Mouse (Mus musculus) midbrain, embryonic 16.5 days (tissue): Measurements from ENCODE around the gene Sumf1. TPM values are rescaled to one million over a fixed set of nuclear protein-coding genes. Genes with fewer than 3 reads are reported as not detected.

Experiments
- ATAC-seq: fragments of 200-750 bp; cut with Nextera tagmentation; 2 replicates; pipeline ENCODE4 v1.8.0; 2017; ENCODE audit warnings: moderate TSS enrichment
- H3K27ac ChIP-seq: fragments of 300-500 bp; sonication (generic); 2 replicates; pipeline ENCODE4 v1.5.1; 2014; ENCODE audit warnings: mild to moderate bottlenecking, low read length, mixed read lengths
- H3K27me3 ChIP-seq: fragments of 300-500 bp; sonication (generic); 2 replicates; pipeline ENCODE4 v1.6.1; 2014; ENCODE audit warnings: low read depth, low read length, mixed read lengths; ENCODE audit not compliant: control insufficient read depth, insufficient read depth
- H3K36me3 ChIP-seq: fragments of 300-500 bp; sonication (generic); 2 replicates; pipeline ENCODE4 v1.6.1; 2014; ENCODE audit warnings: mild to moderate bottlenecking, low read length, moderate library complexity, mixed read lengths; ENCODE audit not compliant: control insufficient read depth, insufficient read depth
- H3K4me1 ChIP-seq: fragments of 300-500 bp; sonication (generic); 2 replicates; pipeline ENCODE4 v1.6.1; 2014; ENCODE audit warnings: mild to moderate bottlenecking, low read length, mixed read lengths; ENCODE audit not compliant: control insufficient read depth, insufficient read depth
- H3K4me2 ChIP-seq: fragments of 300-500 bp; sonication (generic); 2 replicates; pipeline ENCODE4 v1.6.1; 2014; ENCODE audit warnings: mild to moderate bottlenecking, low read length, mixed read lengths
- H3K4me3 ChIP-seq: fragments of 300-500 bp; sonication (generic); 2 replicates; pipeline ENCODE4 v1.5.1; 2014; ENCODE audit warnings: low read depth, mild to moderate bottlenecking, low read length, moderate library complexity, mixed read lengths
- H3K9ac ChIP-seq: fragments of 300-500 bp; sonication (generic); 2 replicates; pipeline ENCODE4 v1.6.1; 2014; ENCODE audit warnings: low read depth, low read length, mixed read lengths
- H3K9me3 ChIP-seq: fragments of 300-500 bp; sonication (generic); replicated peaks from 2 replicates; pipeline ENCODE4 v1.6.1; 2014; ENCODE audit warnings: mild to moderate bottlenecking, low read length, mixed read lengths; ENCODE audit not compliant: control insufficient read depth, poor library complexity, severe bottlenecking
- WGBS: fragments of 180-500 bp; shearing (Covaris S2); extraction: QIAGEN DNeasy Blood & Tissue Kit; methylation state at CpG from one replicate; pipeline ENCODE4 v1.1.7; 2014; 5-methylcytosine and 5-hydroxymethylcytosine counted together
- polyA plus RNA-seq: library from polyadenylated mRNA; unstranded; fragments of >200 nt; fragmentation: Nextera tagmentation; extraction: Ambion mirVana; gene quantifications from 2 replicates; pipeline ENCODE4 v1.2.1, GENCODE M21; 2015

Sumf1 gene
- polyA plus RNA-seq, 1 experiment from 2014 or later: 11.2 TPM

DNA sequence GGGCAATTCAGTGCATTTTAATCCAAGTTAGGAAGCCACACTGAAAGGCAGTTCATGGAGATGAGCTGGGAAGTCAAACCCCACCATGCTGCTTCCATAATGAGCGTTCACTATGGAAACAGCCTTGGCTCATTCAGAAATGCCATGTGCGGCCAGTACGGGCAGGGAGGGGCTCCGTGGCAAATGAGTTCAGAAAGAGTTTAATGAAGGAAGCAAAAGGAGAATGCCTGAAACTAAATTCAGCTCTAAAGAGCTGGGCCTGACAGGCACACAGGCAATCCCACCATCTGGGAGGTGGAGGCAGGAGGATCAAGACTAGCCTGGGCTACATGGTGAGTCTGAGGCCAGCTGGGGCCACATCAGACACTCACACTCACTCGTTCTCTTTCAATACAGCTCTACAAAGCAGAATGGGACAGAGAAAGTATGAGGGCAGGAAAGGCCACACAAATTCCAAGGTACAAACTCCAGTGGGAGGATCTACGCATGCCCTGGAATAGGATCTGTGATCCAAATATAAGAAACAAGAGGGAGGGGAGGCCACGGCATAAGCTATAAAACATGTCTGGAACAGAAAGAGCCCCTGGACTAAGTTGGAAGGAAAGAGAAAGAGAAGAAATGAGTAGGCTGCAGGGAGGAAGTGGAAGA lies 39.3 kb downstream of the Sumf1 start:
- Histone ChIP-seq H3K9me3 (no peaks in the 10 kb centered on the region), H3K4me3 (no peak overlapping the region), H3K36me3 (0 out of 2 replicates have a peak, but pooled peaks cover 4% of the 10 kb centered on the region), H3K4me2 (no peak overlapping the region), H3K4me1 (peaks cover 5% of the 10 kb centered on the region; the same call in 1 of the 2 replicates), H3K27me3 (no peaks in the 10 kb centered on the region), H3K9ac (no peak overlapping the region), H3K27ac (no peak overlapping the region)
- ATAC-seq: peak; percentile 88
- WGBS: 27% methylated on average over 7 of the region's 7 CpGs

DNA sequence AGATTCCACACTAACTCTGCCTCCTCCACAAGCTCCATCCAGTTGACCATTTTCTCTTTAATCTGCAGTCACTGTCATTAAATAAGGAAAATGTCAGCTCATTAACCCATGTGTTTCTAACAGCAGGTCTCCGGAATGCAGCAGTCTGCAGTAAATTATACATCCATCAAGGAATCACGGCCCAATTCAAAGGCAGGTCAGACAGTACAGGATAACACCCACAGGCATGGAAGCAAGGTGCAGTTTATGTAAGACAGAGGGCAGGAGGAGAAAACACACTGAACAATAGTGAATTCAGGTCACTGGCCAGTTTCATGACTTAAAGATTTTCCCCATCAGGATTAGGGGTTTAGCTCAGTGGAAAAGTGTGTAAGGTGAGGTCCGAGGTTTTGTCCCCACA lies 40.1 kb downstream of the Sumf1 start:
- 34% methylated on average over 3 of the region's 3 CpGs for WGBS
- H3K4me2 ChIP-seq: no peak overlapping the region
- no peaks in the 10 kb centered on the region for H3K9me3 ChIP-seq
- no peak overlapping the region for H3K9ac ChIP-seq
- H3K36me3 ChIP-seq: 0 out of 2 replicates have a peak, but pooled peaks cover 4% of the 10 kb centered on the region
- no peak overlapping the region for H3K27ac ChIP-seq
- H3K4me1 ChIP-seq: peaks cover 5% of the 10 kb centered on the region; the same call in 1 of the 2 replicates
- H3K27me3 ChIP-seq: no peaks in the 10 kb centered on the region
- H3K4me3 ChIP-seq: no peak overlapping the region
- no peak for ATAC-seq

DNA sequence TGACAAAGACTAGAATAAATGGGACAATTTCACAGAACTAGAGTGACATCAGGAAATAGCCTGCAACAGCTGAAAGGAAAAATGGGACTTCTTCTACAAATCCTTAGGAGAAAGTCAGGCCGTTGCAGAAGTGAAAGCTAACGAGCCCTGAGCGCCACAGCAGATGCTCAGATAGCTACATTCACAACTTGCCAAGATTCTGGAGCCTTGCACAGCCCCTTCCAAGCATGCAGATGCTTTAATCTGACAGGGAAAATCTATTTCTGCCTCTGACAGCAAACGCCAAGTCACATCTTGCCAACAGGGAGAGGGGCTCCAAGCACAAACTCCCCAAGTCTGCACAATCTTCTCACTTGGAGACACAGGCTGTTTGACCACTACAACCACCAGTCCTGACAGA lies 42.6 kb downstream of the Sumf1 start:
- no peak for ATAC-seq

DNA sequence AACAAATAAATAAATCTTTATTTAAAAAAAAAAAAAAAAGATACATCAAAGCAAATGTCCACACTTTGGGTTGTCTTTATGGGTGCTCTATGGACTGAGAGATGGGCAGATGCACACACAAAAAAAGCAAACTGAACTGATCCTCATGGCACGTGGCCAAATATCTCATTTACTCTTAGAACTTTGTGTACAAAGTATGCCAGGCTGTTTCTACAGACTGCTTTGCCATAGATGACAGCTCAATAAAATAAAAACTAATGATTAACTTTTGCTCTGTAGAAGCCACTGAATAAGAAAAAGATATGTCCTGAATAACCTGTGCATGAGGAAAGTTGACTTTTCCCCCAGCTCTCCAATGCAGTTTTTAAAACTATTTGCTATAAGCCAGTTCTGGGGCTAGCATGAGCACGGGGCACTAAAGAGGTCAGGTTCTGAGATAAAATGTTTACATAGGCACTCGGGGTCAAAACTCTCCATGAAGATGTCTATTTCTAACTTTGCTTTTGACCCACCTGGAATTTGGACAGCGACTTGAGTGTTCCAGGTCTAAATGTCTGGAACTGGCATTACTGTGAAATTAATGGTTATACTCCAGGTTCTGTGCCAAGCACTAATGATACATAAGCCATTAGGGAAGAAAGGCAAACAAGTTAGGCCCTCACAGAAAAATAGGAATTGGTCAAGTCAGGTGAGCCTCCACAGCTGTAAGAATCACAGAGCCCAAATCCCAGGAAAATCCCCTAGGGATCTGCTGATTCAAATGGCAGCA lies 44.5 kb downstream of the Sumf1 start:
- WGBS: 94% methylated on average over 4 of the region's 4 CpGs
- H3K9me3 ChIP-seq: no peaks in the 10 kb centered on the region
- no peak for ATAC-seq
- 0 out of 2 replicates have a peak, but pooled peaks cover 4% of the 10 kb centered on the region for H3K36me3 ChIP-seq
- H3K4me3 ChIP-seq: no peak overlapping the region
- H3K9ac ChIP-seq: no peak overlapping the region
- H3K4me2 ChIP-seq: no peak overlapping the region
- no peaks in the 10 kb centered on the region for H3K27me3 ChIP-seq
- peaks cover 5% of the 10 kb centered on the region; the same call in 1 of the 2 replicates for H3K4me1 ChIP-seq
- no peak overlapping the region for H3K27ac ChIP-seq

More for the DNA sequence above, 42.6 kb downstream of the Sumf1 start:
- Histone ChIP-seq H3K9ac (no peak overlapping the region), H3K4me1 (peaks cover 5% of the 10 kb centered on the region; the same call in 1 of the 2 replicates), H3K9me3 (no peaks in the 10 kb centered on the region), H3K4me2 (no peak overlapping the region), H3K27me3 (no peaks in the 10 kb centered on the region), H3K36me3 (0 out of 2 replicates have a peak, but pooled peaks cover 4% of the 10 kb centered on the region), H3K27ac (no peak overlapping the region), H3K4me3 (no peak overlapping the region)
- WGBS: 64% methylated on average over 4 of the region's 4 CpGs

DNA sequence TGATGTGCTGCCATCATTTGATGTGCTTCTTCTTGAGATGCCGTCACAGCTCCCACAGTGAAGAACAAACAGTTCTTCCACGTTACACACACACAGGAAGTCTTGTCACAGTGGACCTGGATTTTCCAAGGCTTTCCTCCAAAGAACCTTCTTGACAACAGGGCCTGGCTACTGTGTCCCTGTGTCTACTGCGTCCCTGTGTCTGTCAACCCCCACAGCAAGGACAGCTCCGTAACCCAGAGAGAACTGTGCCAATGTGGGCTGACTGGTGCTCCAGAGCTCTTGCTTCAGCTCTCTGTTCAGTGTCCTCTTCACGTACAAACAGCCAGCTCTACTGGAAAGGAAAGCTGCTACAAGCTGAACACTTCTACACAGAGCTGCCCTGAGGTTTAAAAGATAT lies 48.4 kb downstream of the Sumf1 start:
- no peaks in the 10 kb centered on the region for H3K9me3 ChIP-seq
- 83% methylated on average over 5 of the region's 5 CpGs for whole genome bisulfite sequencing
- no peaks in the 10 kb centered on the region for H3K4me1 ChIP-seq
- H3K4me2 ChIP-seq: no peak overlapping the region
- H3K27ac ChIP-seq: no peak overlapping the region
- H3K27me3 ChIP-seq: no peaks in the 10 kb centered on the region
- no peak for ATAC-seq
- H3K9ac ChIP-seq: no peak overlapping the region
- no peak overlapping the region for H3K4me3 ChIP-seq
- H3K36me3 ChIP-seq: no peaks in the 10 kb centered on the region

DNA sequence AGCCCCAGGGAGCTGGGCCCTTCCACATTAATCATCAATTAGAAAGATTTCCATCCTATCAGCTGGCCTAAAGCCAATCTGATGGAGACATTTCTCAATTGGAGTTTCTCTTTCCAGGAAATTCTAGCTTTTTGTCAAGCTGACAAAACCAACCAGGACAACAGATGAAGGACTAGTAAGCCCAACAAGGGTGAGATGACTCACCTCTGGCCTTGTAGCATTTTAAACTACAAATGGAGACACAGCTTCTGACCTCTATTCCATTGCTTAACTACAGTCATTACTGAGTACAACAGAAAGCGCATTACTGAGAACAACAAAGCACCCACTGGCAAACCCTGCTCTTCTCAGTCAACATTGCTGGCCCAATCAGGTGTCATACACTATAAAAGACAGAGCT lies 49.1 kb downstream of the Sumf1 start:
- Histone ChIP-seq H3K4me3 (no peak overlapping the region), H3K9me3 (no peaks in the 10 kb centered on the region), H3K27ac (no peak overlapping the region), H3K4me1 (no peaks in the 10 kb centered on the region), H3K9ac (no peak overlapping the region), H3K4me2 (no peak overlapping the region), H3K27me3 (no peaks in the 10 kb centered on the region), H3K36me3 (no peaks in the 10 kb centered on the region)
- 100% methylated on average over 1 of the region's 1 CpGs for WGBS
- ATAC-seq: no peak

DNA sequence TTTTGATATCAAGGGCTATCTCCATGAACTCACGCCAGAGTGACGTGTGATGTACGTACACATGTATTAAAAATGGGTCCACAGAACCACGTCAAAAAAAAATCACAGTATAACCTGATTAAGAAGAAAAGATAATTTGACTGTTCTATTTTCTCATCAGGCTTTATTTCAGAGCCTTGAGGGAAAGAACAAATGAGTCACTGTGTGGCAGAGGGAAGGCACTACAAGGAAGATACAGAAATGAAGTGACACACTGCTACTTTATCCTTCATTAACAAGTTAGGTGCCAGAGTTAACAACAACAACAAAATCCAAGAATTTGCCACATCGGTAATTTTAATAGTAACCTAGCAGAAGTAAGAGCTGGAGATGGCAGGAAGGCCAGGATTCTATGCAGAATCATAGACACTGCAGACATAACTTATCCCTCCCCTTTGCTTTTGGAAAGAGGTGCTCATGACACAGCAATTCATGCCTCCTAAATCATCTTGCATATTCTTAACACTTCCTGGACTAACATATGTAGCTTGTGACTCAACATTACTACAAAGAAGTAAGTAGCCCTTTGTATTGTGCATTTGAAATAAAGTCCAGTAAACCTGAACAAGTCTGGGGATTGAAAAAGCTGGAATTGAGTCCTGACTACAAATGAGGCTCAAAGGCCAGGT lies 53.0 kb downstream of the Sumf1 start:
- Histone ChIP-seq H3K9ac (no peak overlapping the region), H3K27me3 (no peaks in the 10 kb centered on the region), H3K9me3 (no peaks in the 10 kb centered on the region), H3K4me2 (no peak overlapping the region), H3K4me3 (no peak overlapping the region), H3K36me3 (no peaks in the 10 kb centered on the region), H3K4me1 (no peaks in the 10 kb centered on the region), H3K27ac (no peak overlapping the region)
- WGBS: 98% methylated on average over 5 of the region's 5 CpGs
- no peak for ATAC-seq

DNA sequence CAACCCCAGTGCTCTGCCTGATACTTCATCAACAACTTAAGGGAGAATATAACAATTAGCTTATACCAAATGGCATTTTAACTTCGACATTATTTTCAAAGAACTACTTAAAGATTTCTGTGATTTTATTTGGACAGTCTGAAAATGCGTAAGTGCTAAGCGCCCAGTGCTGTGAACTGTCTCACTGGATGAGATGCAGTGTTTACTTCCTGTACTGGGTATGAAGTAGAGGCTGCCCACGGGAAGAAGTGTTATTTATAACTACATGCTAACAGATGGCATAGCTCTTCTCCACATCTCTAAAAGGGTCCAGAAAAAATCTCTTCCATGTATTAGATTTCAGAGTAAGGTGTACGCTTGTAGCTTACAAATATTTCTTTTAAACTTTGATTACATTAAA lies 54.7 kb downstream of the Sumf1 start:
- Histone ChIP-seq H3K27ac (no peak overlapping the region), H3K36me3 (no peaks in the 10 kb centered on the region), H3K27me3 (no peaks in the 10 kb centered on the region), H3K9ac (no peak overlapping the region), H3K4me2 (no peak overlapping the region), H3K9me3 (no peaks in the 10 kb centered on the region), H3K4me3 (no peak overlapping the region), H3K4me1 (no peaks in the 10 kb centered on the region)
- ATAC-seq: no peak
- 93% methylated on average over 5 of the region's 5 CpGs for WGBS

DNA sequence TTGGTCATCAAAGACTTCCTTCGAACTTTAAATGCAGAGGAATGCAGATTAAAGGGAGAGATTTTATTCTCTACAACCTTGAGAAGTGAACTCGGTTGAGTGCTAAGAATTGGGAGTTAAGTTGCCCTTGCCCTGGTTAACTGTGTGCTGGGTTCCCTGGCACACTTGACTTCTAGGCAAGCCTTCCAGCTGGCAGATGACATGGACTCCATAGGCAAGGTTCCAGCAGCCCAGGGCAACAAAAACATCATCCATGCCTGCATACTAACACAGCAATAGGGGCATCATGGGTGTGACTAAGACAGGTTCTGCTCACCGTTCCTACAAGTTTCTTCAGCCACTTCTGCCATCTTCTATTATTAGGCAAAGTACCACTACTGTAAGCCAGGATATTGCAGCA lies 58.8 kb downstream of the Sumf1 start:
- H3K9ac ChIP-seq: no peak overlapping the region
- no peaks in the 10 kb centered on the region for H3K9me3 ChIP-seq

More for the DNA sequence above, 58.8 kb downstream of the Sumf1 start:
- Histone ChIP-seq H3K4me1 (no peaks in the 10 kb centered on the region), H3K27ac (no peak overlapping the region), H3K36me3 (no peaks in the 10 kb centered on the region), H3K27me3 (no peaks in the 10 kb centered on the region), H3K4me2 (no peak overlapping the region), H3K4me3 (no peak overlapping the region)
- 86% methylated on average over 3 of the region's 3 CpGs for WGBS
- no peak for ATAC-seq
